Mouse (Mus musculus) midbrain, embryonic 13.5 days (tissue): Measurements from ENCODE around the gene Lzts2. TPM values are rescaled to one million over a fixed set of nuclear protein-coding genes. Genes with fewer than 3 reads are reported as not detected.

ENCODE experiments used
- ATAC-seq: fragments of 200-750 bp; cut with Nextera tagmentation; 2 replicates; pipeline ENCODE4 v1.8.0; 2017; ENCODE audit warnings: mild to moderate bottlenecking, moderate TSS enrichment, moderate library complexity
- H3K27ac ChIP-seq: fragments of 300-500 bp; sonication (generic); 2 replicates; pipeline ENCODE4 v1.5.1; 2015; ENCODE audit warnings: inconsistent platforms, mild to moderate bottlenecking, moderate library complexity
- H3K27me3 ChIP-seq: fragments of 300-500 bp; sonication (generic); 2 replicates; pipeline ENCODE4 v1.6.1; 2015; ENCODE audit warnings: mild to moderate bottlenecking, inconsistent platforms
- H3K36me3 ChIP-seq: fragments of 300-500 bp; sonication (generic); 2 replicates; pipeline ENCODE4 v1.6.1; 2015; ENCODE audit warnings: mild to moderate bottlenecking, inconsistent platforms
- H3K4me1 ChIP-seq: fragments of 300-500 bp; sonication (generic); replicated peaks from 2 replicates; pipeline ENCODE4 v1.6.1; 2015; ENCODE audit warnings: inconsistent platforms
- H3K4me2 ChIP-seq: fragments of 300-500 bp; sonication (generic); replicated peaks from 2 replicates; pipeline ENCODE4 v1.6.1; 2015; ENCODE audit warnings: moderate library complexity, mild to moderate bottlenecking, inconsistent platforms
- H3K4me3 ChIP-seq: fragments of 300-500 bp; sonication (generic); replicated peaks from 2 replicates; pipeline ENCODE4 v1.5.1; 2015; ENCODE audit warnings: mild to moderate bottlenecking, inconsistent platforms
- H3K9ac ChIP-seq: fragments of 300-500 bp; sonication (generic); replicated peaks from 2 replicates; pipeline ENCODE4 v1.6.1; 2015; ENCODE audit warnings: mild to moderate bottlenecking, inconsistent platforms
- H3K9me3 ChIP-seq: fragments of 300-500 bp; sonication (generic); 2 replicates; pipeline ENCODE4 v1.6.1; 2016; ENCODE audit warnings: mild to moderate bottlenecking, inconsistent platforms
- WGBS: fragments of 180-500 bp; shearing (Covaris S2); methylation state at CpG from one replicate; pipeline ENCODE4 v1.1.7; 2015; 5-methylcytosine and 5-hydroxymethylcytosine counted together
- polyA plus RNA-seq: library from polyadenylated mRNA; unstranded; fragments of >200 nt; fragmentation: Nextera tagmentation; extraction: Ambion mirVana; gene quantifications from 2 replicates; pipeline ENCODE4 v1.2.1, GENCODE M21; 2015

Gene Lzts2
- polyA plus RNA-seq, 1 experiment from 2014 or later = 30.9 TPM

DNA sequence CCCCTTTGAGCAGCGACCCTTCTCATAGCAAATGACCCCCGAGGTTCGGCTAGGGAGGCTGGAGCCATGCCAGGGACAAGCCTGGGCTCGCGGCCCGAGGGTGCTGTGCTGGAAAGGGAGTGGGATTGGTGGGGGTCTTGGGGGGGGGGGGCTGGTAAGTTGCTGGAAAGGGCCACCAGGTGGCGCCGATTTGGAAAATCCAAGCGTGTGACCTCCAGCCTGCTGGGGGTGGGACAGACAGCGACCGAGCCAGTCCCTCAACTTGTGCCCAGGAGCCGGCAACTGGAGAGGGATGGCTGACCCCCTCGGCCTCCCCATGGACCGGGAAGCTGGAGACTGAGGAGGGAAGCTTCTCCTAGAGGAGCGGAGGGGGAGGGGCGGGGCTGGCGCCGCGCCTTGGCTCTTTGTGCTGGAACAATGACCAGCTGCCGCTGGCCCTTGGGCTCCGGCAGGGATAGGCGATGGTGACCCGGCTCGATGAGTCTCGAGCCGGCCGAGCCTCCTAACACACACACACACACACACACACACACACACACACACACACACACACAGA, 3.1 kb downstream of the Lzts2 start:
- 0 out of 2 replicates have a peak, but pooled peaks cover 7% of the 10 kb centered on the region for H3K36me3 ChIP-seq
- H3K27me3 ChIP-seq = no peaks in the 10 kb centered on the region
- peak overlapping the region; percentile 78 for H3K4me2 ChIP-seq
- peak overlapping the region; percentile 81 for H3K9ac ChIP-seq
- H3K9me3 ChIP-seq = no peaks in the 10 kb centered on the region
- peaks cover 76% of the 10 kb centered on the region for H3K4me1 ChIP-seq
- peak; percentile 74 for ATAC-seq
- H3K27ac ChIP-seq = peak overlapping the region; percentile 97
- H3K4me3 ChIP-seq = peak overlapping the region; percentile 59
- WGBS = 0% methylated on average over 26 of the region's 27 CpGs

GRCm38 (mm10) chr19:45017909-45018308, 3.7 kb downstream of the Lzts2 start:
- Histone ChIP-seq H3K27ac (peak overlapping the region; percentile 97), H3K4me2 (peak overlapping the region; percentile 78), H3K27me3 (no peaks in the 10 kb centered on the region), H3K9ac (peak overlapping the region; percentile 81), H3K4me1 (peaks cover 70% of the 10 kb centered on the region), H3K9me3 (no peaks in the 10 kb centered on the region), H3K4me3 (peak overlapping the region; percentile 59), H3K36me3 (peaks cover 13% of the 10 kb centered on the region; the same call in 1 of the 2 replicates)
- peak; percentile 77 for ATAC-seq
- WGBS = under 1% methylated on average over 44 of the region's 48 CpGs

DNA sequence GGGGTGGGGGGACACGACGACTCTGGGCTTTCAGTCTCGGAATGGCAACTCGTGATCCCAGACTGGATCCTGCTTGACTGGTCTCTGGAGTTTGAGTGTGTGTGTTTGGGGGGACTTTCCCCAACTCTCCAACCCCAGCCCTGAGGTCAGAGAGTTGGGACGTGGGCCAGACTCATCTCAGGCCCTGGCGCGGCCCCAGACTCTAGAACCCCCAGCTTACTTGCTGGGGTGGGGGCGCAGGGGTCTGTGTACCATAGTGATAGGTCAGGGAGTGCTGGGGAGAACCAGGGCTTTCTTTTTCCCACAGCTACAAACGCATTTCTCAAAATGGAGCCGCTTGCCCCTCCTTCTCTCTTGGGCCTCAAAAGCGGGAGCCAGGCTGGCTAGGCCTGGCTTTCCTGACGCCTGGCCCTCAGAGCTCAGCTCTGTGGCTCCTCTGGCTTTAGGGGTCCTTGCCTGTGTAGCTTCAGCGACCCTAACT, 4.2 kb downstream of the Lzts2 start:
- Histone ChIP-seq H3K4me3 (peak overlapping the region; percentile 59), H3K27ac (peak overlapping the region; percentile 97), H3K36me3 (peaks cover 14% of the 10 kb centered on the region), H3K27me3 (no peaks in the 10 kb centered on the region), H3K4me2 (peak overlapping the region; percentile 78), H3K4me1 (peaks cover 69% of the 10 kb centered on the region), H3K9ac (peak overlapping the region; percentile 81), H3K9me3 (no peaks in the 10 kb centered on the region)
- whole genome bisulfite sequencing = under 1% methylated on average over 13 of the region's 13 CpGs
- peak; percentile 25; the same call in 1 of the 2 replicates for ATAC-seq

DNA sequence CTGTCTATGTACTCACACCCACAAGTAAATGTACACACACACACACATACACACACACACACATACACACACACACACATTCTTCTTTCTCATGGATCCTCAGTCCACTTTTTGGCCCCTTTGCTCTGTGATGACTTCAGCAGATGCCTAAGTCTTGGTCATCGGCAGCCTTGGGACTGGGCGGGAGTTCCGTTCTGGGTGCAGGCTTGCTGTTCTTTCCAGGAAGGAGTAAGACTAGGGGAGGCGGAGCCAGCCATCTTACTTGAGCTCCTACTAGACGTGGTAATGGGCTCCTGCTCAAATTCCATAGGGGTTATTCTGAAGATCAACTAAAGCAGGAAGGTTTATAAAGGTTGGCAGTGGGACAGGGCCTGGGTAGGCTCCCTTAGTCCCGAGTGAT, 6.1 kb downstream of the Lzts2 start:
- H3K27ac ChIP-seq = no peak overlapping the region
- peaks cover 32% of the 10 kb centered on the region for H3K36me3 ChIP-seq
- H3K27me3 ChIP-seq = no peaks in the 10 kb centered on the region
- 75% methylated on average over 6 of the region's 6 CpGs for WGBS
- peak overlapping the region; percentile 44; the same call in 1 of the 2 replicates for H3K9ac ChIP-seq
- peaks cover 57% of the 10 kb centered on the region for H3K4me1 ChIP-seq
- ATAC-seq = no peak
- H3K9me3 ChIP-seq = no peaks in the 10 kb centered on the region
- peak overlapping the region; percentile 22 for H3K4me2 ChIP-seq
- H3K4me3 ChIP-seq = no peak overlapping the region

DNA sequence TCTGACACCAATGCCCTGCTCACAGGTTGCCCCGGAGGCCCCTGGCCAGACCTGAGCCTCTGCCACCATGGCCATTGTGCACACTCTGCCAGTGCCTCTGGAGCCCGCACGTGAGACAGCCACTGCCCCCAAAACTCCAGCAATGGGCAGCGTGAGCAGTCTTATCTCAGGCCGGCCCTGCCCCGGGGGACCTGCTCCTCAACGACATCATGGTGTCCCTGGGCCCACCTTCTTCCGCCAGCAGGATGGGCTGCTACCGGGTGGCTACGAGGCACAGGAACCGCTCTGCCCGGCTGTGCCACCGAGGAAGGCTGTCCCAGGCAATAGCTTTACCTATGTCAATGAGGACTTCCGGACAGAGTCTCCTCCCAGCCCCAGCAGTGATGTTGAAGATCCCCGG, 7.1 kb downstream of the Lzts2 start:
- Histone ChIP-seq H3K36me3 (peaks cover 42% of the 10 kb centered on the region), H3K4me2 (peak overlapping the region; percentile 22; the same call in 1 of the 2 replicates), H3K9me3 (no peaks in the 10 kb centered on the region), H3K4me1 (peaks cover 47% of the 10 kb centered on the region), H3K27ac (no peak overlapping the region), H3K4me3 (no peak overlapping the region), H3K27me3 (no peaks in the 10 kb centered on the region), H3K9ac (peak overlapping the region; percentile 44; the same call in 1 of the 2 replicates)
- 94% methylated on average over 15 of the region's 15 CpGs for WGBS
- ATAC-seq = no peak

GRCm38 (mm10) chr19:45023993-45024392, 9.8 kb downstream of the Lzts2 start:
- WGBS = 89% methylated on average over 11 of the region's 11 CpGs
- H3K36me3 ChIP-seq = peaks cover 68% of the 10 kb centered on the region
- ATAC-seq = no peak; the same call in 1 of the 2 replicates

DNA sequence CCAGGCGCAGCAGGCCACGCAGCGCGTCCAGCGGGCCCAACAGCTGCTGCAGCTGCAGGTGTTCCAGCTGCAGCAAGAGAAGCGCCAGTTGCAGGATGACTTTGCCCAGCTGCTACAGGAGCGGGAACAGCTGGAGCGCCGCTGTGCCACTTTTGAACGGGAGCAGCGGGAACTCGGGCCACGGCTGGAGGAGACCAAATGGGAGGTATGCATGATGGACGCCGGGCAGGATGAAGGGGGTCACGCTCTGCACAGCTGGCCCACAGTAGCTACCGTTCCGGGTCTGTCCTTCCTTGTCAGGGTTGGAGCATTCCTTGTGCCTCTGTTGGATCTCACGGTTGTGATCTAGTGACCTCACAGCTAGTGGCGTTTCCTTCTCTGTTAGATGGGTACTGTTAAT, 10.6 kb downstream of the Lzts2 start:
- Histone ChIP-seq H3K9me3 (no peaks in the 10 kb centered on the region), H3K4me1 (peaks cover 27% of the 10 kb centered on the region), H3K4me2 (no peak overlapping the region), H3K4me3 (no peak overlapping the region), H3K27ac (no peak overlapping the region), H3K27me3 (no peaks in the 10 kb centered on the region), H3K36me3 (peaks cover 68% of the 10 kb centered on the region), H3K9ac (no peak overlapping the region)
- WGBS = 91% methylated on average over 20 of the region's 20 CpGs
- no peak for ATAC-seq

More at GRCm38 (mm10) chr19:45023993-45024392, 9.8 kb downstream of the Lzts2 start:
- Histone ChIP-seq H3K9me3 (no peaks in the 10 kb centered on the region), H3K4me1 (peaks cover 35% of the 10 kb centered on the region), H3K4me2 (no peak overlapping the region), H3K4me3 (no peak overlapping the region), H3K27ac (no peak overlapping the region), H3K27me3 (no peaks in the 10 kb centered on the region), H3K9ac (no peak overlapping the region)

DNA sequence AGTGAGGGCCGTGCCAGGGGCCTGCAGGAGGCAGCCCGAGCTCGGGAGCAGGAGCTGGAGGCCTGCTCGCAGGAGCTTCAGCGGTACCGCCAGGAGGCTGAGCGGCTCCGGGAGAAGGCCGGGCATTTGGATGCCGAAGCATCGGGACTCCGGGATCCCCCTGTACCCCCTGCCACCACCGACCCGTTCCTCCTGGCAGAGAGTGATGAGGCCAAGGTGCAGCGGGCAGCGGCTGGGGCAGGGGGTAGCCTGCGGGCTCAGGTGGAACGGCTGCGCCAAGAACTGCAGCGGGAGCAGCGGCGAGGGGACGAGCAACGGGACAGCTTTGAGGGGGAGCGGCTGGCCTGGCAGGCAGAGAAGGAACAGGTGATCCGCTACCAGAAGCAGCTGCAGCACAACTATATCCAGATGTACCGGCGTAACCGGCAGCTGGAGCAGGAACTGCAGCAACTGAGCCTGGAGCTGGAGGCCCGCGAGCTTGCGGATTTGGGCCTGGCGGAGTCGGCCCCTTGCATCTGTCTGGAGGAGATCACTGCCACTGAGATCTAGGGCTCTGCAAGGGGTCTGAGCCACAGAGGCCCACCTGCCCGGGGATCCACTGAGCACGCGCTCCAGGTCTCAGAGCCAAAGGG, 11.8 kb downstream of the Lzts2 start:
- ATAC-seq = no peak
- Histone ChIP-seq H3K9ac (no peak overlapping the region), H3K36me3 (peaks cover 68% of the 10 kb centered on the region)

DNA sequence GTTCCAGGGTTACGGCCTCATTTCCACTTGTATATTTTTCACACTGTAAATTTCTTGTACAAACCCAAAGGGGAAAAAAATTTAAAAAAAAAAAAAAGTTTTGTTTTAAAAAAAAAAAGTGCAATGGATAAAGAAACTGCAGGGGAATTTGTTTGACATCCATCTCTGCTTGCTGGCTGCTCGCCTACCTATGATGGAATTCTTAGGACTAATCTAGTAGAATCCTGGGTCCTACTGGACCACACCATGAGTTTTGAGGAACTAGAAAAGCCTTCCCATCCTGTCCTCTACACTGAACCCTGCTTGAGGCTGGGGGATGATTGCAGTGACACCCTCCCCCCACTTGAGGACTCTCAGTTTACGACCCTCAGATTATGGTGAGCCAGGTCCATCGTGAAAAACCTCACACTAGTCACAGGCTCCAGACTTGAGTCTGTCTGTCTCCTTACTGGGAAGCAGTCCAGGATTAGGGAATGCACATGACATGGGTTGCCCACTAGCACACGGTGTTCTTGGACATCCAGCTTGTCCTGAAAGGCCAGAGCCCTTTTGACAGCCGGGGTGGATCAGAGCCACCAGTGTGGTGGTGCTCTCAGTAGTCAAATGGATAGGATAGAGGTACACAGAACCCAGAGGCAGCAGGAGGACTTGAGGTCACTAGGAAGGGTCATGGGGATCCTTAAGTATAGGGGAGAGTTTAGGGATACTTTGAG, 12.9 kb downstream of the Lzts2 start:
- no peak for ATAC-seq
- no peaks in the 10 kb centered on the region for H3K27me3 ChIP-seq
- H3K27ac ChIP-seq = no peak overlapping the region
- peaks cover 61% of the 10 kb centered on the region for H3K36me3 ChIP-seq
- no peak overlapping the region for H3K4me2 ChIP-seq
- 86% methylated on average over 6 of the region's 6 CpGs for WGBS
- H3K9me3 ChIP-seq = no peaks in the 10 kb centered on the region
- H3K4me1 ChIP-seq = peaks cover 13% of the 10 kb centered on the region; the same call in 1 of the 2 replicates
- H3K9ac ChIP-seq = no peak overlapping the region
- no peak overlapping the region for H3K4me3 ChIP-seq

More for the DNA sequence above, 11.8 kb downstream of the Lzts2 start:
- Histone ChIP-seq H3K4me2 (no peak overlapping the region), H3K9me3 (no peaks in the 10 kb centered on the region), H3K4me1 (peaks cover 21% of the 10 kb centered on the region), H3K4me3 (no peak overlapping the region), H3K27ac (no peak overlapping the region), H3K27me3 (no peaks in the 10 kb centered on the region)
- 94% methylated on average over 37 of the region's 37 CpGs for WGBS

DNA sequence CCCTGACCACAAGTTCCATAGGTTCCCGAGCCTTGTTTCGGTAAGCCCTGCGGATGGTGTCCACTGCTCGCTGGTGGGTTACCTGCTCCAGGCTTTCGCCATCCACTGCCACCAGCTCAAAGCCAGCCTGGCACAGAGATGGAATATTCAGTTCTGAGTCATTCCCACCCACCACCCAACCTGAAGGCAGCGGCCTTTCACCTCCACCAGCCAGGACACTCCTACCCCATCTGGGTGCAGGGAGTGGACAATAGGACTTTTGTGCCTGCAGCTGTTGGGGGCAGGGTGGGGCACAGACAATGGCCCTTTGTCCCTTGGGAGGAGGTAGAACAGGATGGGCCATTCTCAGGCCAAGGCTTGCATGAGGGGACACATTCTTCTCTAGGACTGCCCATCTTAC, 13.6 kb downstream of the Lzts2 start:
- H3K9ac ChIP-seq = no peak overlapping the region
- H3K36me3 ChIP-seq = peaks cover 56% of the 10 kb centered on the region
- no peak overlapping the region for H3K4me3 ChIP-seq
- H3K4me1 ChIP-seq = peaks cover 14% of the 10 kb centered on the region; the same call in 1 of the 2 replicates
- no peak overlapping the region for H3K27ac ChIP-seq
- no peaks in the 10 kb centered on the region for H3K9me3 ChIP-seq
- 75% methylated on average over 6 of the region's 6 CpGs for WGBS
- no peak for ATAC-seq
- H3K27me3 ChIP-seq = no peaks in the 10 kb centered on the region
- no peak overlapping the region for H3K4me2 ChIP-seq

DNA sequence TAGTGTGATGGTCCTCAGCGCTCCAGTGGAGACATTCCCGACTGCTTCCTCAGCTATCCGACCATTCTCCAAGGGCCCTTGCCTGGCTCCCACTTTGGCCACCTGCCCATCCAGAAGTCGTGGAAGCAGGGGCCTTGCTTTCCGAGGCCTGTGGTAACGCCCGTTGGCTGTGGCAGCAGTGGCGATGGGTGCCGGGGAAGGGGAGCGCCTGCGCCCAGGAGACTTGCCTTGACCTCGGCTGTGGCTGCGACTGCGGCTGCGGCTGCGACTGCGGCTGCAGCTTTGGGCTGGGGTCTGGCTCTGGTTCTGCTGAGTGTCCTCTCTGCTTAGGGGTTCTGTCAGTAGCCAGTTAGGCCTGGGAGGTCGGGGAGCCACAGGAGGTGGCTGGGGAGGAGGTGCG, 14.5 kb downstream of the Lzts2 start:
- no peak overlapping the region for H3K27ac ChIP-seq
- peaks cover 50% of the 10 kb centered on the region for H3K36me3 ChIP-seq
- H3K27me3 ChIP-seq = no peaks in the 10 kb centered on the region
- H3K4me3 ChIP-seq = no peak overlapping the region
- ATAC-seq = no peak
- H3K4me1 ChIP-seq = peaks cover 15% of the 10 kb centered on the region; the same call in 1 of the 2 replicates
- H3K9me3 ChIP-seq = no peaks in the 10 kb centered on the region
- H3K9ac ChIP-seq = no peak overlapping the region
- WGBS = 68% methylated on average over 19 of the region's 19 CpGs
- H3K4me2 ChIP-seq = no peak overlapping the region

- Histone ChIP-seq H3K4me1 (peaks cover 18% of the 10 kb centered on the region; the same call in 1 of the 2 replicates), H3K4me2 (no peak overlapping the region), H3K4me3 (no peak overlapping the region), H3K36me3 (peaks cover 44% of the 10 kb centered on the region), H3K27ac (no peak overlapping the region), H3K9ac (no peak overlapping the region), H3K27me3 (no peaks in the 10 kb centered on the region), H3K9me3 (no peaks in the 10 kb centered on the region)
- ATAC-seq = no peak
- 56% methylated on average over 9 of the region's 9 CpGs for WGBS
Measured at GRCm38 (mm10) chr19:45029571-45029970, 15.4 kb downstream of the Lzts2 start.
